Mouse (Mus musculus) T-cell, adult 2 months (primary cell): Measurements from ENCODE around the gene Spink2.
"Not testable (repeated sequence)": the region's sequence is repeated elsewhere in the genome, so short reads cannot be mapped to it uniquely, and the experiment has no call there.

Experiments
- DNase-seq: peaks from one replicate; pipeline ENCODE4 v3.0.0; 2022; ENCODE audit warnings: low spot score

Spink2 gene

GRCm38 (mm10) chr5:77211236-77211635 is at the start of gene Spink2:
Gene Spink2, minus strand, starts transcription at chr5:77211471.
- DNase-seq = no peak

- DNase-seq = no peak
Measured at GRCm38 (mm10) chr5:77260141-77260540, 48.9 kb upstream of the Spink2 start.

- DNase-seq = no peak
Measured at GRCm38 (mm10) chr5:77259315-77259714, 48.0 kb upstream of the Spink2 start.

- no peak for DNase-seq
Measured at GRCm38 (mm10) chr5:77257603-77258002, 46.3 kb upstream of the Spink2 start.

- DNase-seq = no peak
Measured at GRCm38 (mm10) chr5:77254402-77254801, 43.1 kb upstream of the Spink2 start.

- DNase-seq = no peak
Measured at GRCm38 (mm10) chr5:77253154-77253553, 41.9 kb upstream of the Spink2 start.

GRCm38 (mm10) chr5:77252115-77252827 is 41.0 kb upstream of the Spink2 start:
- DNase-seq = no peak

- DNase-seq = no peak
Measured at GRCm38 (mm10) chr5:77251656-77252055, 40.4 kb upstream of the Spink2 start.

- DNase-seq = no peak
Measured at GRCm38 (mm10) chr5:77250083-77250482, 38.8 kb upstream of the Spink2 start.

- peak; percentile 67 for DNase-seq
Measured at GRCm38 (mm10) chr5:77245787-77246671, 34.8 kb upstream of the Spink2 start.

- DNase-seq = no peak
Measured at GRCm38 (mm10) chr5:77245463-77245786, 34.2 kb upstream of the Spink2 start.

GRCm38 (mm10) chr5:77244331-77244987 is 33.2 kb upstream of the Spink2 start:
- no peak for DNase-seq

GRCm38 (mm10) chr5:77237104-77237503 is 25.8 kb upstream of the Spink2 start:
- DNase-seq = no peak

GRCm38 (mm10) chr5:77234921-77235320 is 23.6 kb upstream of the Spink2 start:
- no peak for DNase-seq

GRCm38 (mm10) chr5:77231863-77232262 is 20.6 kb upstream of the Spink2 start:
- DNase-seq = not testable (repeated sequence)

GRCm38 (mm10) chr5:77228986-77229385 is 17.7 kb upstream of the Spink2 start:
- DNase-seq = no peak

- peak; percentile 22 for DNase-seq
Measured at GRCm38 (mm10) chr5:77223043-77223975, 12.0 kb upstream of the Spink2 start.

- no peak for DNase-seq
Measured at GRCm38 (mm10) chr5:77217724-77218123, 6.5 kb upstream of the Spink2 start.

GRCm38 (mm10) chr5:77217211-77217610 is 5.9 kb upstream of the Spink2 start:
- peak; percentile 68 for DNase-seq

- DNase-seq = no peak
Measured at GRCm38 (mm10) chr5:77206134-77206533, 5.1 kb downstream of the Spink2 start.

- DNase-seq = no peak
Measured at GRCm38 (mm10) chr5:77202238-77202637, 9.0 kb downstream of the Spink2 start.

GRCm38 (mm10) chr5:77200695-77201094 is 10.6 kb downstream of the Spink2 start:
- no peak for DNase-seq
